In the genomic region with DNA sequence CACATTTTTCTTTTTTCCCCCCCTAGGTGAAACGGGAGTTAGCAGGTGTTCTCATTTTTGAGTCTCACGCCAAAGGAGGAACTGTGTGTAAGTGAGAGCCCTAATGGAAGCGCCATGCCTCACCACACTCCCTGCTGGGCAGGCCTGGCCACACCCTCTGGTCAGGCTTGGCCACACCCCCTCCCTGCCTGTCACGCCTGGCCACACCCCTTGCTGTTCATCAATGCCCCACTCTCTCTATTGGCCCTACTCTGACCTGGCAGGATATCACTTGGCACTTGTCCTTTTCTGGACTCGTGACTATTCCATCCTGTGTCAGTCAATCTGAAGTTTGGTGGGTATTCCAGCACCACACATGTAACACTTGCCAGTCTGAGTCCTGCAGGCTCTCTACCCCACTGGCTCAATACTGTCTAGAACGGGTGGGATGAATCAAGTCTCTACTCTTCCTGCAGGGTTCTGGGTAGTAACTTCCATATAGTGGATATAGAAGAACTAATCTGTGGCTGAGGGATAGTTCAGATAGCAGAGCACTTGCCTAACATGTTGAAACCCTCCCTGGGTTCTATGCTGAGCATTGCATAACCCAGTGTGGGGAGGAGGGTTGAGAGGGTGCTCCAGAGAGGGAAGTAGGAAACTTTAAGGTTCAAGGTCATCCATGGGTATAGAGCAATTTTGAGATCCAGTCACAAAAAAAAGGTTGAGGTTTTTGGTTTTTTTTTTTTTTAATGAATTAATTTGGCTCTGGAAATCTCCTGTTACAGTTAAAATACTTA, we compare ENCODE assay signal across 10 mouse cellular contexts.
A peak's percentile ranks its signal among the peaks of the same experiment; 100 is the strongest.
DNase-seq lines count a peak whose midpoint lies in the region; ATAC-seq lines count a peak whose summit lies in the region.
"Had no signal": no experiment of that assay in that cellular context is flagged by ENCODE, and none has a peak within 500 bp of the region (broad histone marks: within the 10 kb centered on the region; RNA-seq: fewer than 3 reads in every experiment).

No protein-coding gene starts in this region.

- peak; percentile 25 for DNase-seq in kidney, postnatal 10 days
- no peak for DNase-seq in kidney, postnatal 14 days
- DNase-seq in ZHBTc4 (ENCODE audit: low read depth, low spot score), result peak; percentile 70
- peak; percentile 59 for DNase-seq in liver, embryonic 13.5 days
- DNase-seq in spleen, postnatal 10 days (ENCODE audit: low spot score in 2 of 2), result peak; percentile 11 to 61
- no peak for DNase-seq in ovary, postnatal 14 days (ENCODE audit: low spot score)
- DNase-seq in c-Kit-positive CD71-positive TER-119-positive erythroid progenitor cells, embryonic 14.5 days (ENCODE audit: low spot score), result no peak
- no peak for DNase-seq in thymus, postnatal 25 days

- 0 out of 2 replicates have a peak overlapping the region, but pooled peaks have one; percentile 2 for H3K27ac ChIP-seq in liver, embryonic 13.5 days
- H3K27ac ChIP-seq: embryonic facial prominence, embryonic 15.5 days had no signal

- H3K9ac ChIP-seq in liver, embryonic 13.5 days, result no peak overlapping the region
- H3K9ac ChIP-seq: embryonic facial prominence, embryonic 15.5 days had no signal

- peak; percentile 84 for ATAC-seq in liver, embryonic 13.5 days (ENCODE audit: low read depth)
- ATAC-seq: hindbrain, embryonic 16.5 days had no signal

- H3K27me3 ChIP-seq in liver, embryonic 13.5 days, result no peaks in the 10 kb centered on the region
- H3K27me3 ChIP-seq: embryonic facial prominence, embryonic 15.5 days had no signal

- peaks cover 29% of the 10 kb centered on the region for H3K4me1 ChIP-seq in liver, embryonic 13.5 days (replicated peaks)

- H3K4me3 ChIP-seq in liver, embryonic 13.5 days (replicated peaks), result no peak overlapping the region
- H3K4me3 ChIP-seq: embryonic facial prominence, embryonic 15.5 days had no signal

- 0 out of 2 replicates have a peak, but pooled peaks cover 4% of the 10 kb centered on the region for H3K9me3 ChIP-seq in liver, embryonic 13.5 days (replicated peaks)

- H3K4me2 ChIP-seq in liver, embryonic 13.5 days, result 0 out of 2 replicates have a peak overlapping the region, but pooled peaks have one; percentile 23
- H3K4me2 ChIP-seq: embryonic facial prominence, embryonic 15.5 days had no signal

- H3K36me3 ChIP-seq in liver, embryonic 13.5 days, result peaks cover 7% of the 10 kb centered on the region; the same call in 1 of the 2 replicates
- H3K36me3 ChIP-seq: embryonic facial prominence, embryonic 15.5 days had no signal

- WGBS in liver, embryonic 13.5 days (ENCODE audit: insufficient replicate concordance), result 27% methylated on average over 6 of the region's 6 CpGs

Comparison
In these comparisons a context has a peak if more than half of its experiments do, and no peak if none do; other contexts are left out.
1. DNase-seq: peak in kidney, postnatal 10 days (single experiment), ZHBTc4 (single experiment), liver, embryonic 13.5 days (single experiment) and spleen, postnatal 10 days (2 of 2); none in kidney, postnatal 14 days (single experiment), ovary, postnatal 14 days (single experiment), c-Kit-positive CD71-positive TER-119-positive erythroid progenitor cells, embryonic 14.5 days (single experiment) and thymus, postnatal 25 days (single experiment).